Mouse (Mus musculus): ENCODE measurements around the gene Ftl1. TPM values are rescaled to one million over a fixed set of nuclear protein-coding genes. Genes with fewer than 3 reads are reported as not detected.

Gene Ftl1
- total and polyA plus RNA-seq, 3 experiments: 1,416 to 2,290 TPM; not detected in 1

DNA sequence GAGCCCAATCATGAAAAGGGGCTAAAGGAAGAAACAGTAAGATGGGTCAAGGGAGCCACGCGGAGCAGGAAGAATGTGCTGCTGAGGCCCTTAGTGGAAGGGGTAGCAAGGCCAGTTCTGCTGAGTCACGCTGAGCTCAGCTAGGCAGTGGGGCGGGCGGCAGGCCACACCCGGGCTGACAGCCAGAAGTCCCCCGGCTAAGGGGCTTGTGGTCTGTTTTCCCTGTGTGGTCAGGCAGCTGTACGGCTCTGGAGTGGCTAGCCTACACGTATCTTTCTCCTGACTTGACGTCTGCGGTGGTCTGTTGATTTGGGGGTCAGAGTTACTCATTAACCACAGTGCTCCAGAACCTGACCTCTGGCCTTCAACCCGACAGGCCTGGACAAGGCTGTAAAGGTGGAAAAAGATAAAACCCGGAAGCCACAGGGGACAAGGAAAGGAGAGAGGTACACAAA, 1.2 kb upstream of the Ftl1 start (continued):
- TF ChIP-seq TAL1 (IDR thresholded peaks at IDR 0.05; ENCODE audit: low read length) (no peak), UBTF (IDR thresholded peaks at IDR 0.05; ENCODE audit: borderline replicate concordance, insufficient read depth, low read depth, low read length) (no peak), MAFK (IDR thresholded peaks at IDR 0.05; ENCODE audit: borderline replicate concordance, low read depth, low read length) (peak; percentile 97), ELF1 (IDR thresholded peaks at IDR 0.05; ENCODE audit: low read depth, low read length) (peak; percentile 28; the same call in 1 of the 2 replicates), HCFC1 (IDR thresholded peaks at IDR 0.05; ENCODE audit: low read depth, low read length) (peak; percentile 37; the same call in 1 of the 2 replicates), GABPA (IDR thresholded peaks at IDR 0.05; ENCODE audit: low read depth, low read length) (peak; percentile 100), MAX (IDR thresholded peaks at IDR 0.05; ENCODE audit: low read length) (peak; percentile 61; the same call in 1 of the 2 replicates), MYC (IDR thresholded peaks at IDR 0.05; ENCODE audit: low read depth, low read length) (0 out of 2 replicates have a peak, but pooled peaks have one; percentile 55), SMC3 (IDR thresholded peaks at IDR 0.05; ENCODE audit: low read depth, low read length) (no peak), RAD21 (IDR thresholded peaks at IDR 0.05; ENCODE audit: low read depth, low read length) (no peak), GATA1 (IDR thresholded peaks at IDR 0.05; ENCODE audit: low read depth, low read length) (no peak)

DNA sequence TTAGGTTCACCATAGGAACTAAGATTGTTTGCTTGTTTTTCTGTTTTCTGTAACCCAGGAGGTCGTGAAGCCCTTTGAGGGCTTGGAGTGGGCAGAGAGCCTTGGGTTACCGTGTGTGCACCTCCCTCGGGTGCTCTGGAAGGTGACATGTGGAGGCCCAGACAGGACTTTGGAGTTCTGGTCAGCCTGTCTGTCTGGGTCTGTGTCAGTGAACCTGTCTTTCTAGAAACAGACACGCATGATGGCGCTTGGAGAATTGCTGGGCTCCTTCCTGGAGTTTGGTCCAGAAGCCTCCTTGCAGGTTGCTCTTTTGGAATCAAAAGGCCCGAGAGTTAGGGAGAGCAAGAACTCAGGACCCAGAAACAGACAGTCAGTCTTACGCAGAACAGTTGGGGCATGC, 693 bp upstream of the Ftl1 start:
- H3K9me3 ChIP-seq (replicated peaks; ENCODE audit: insufficient read depth, low read length): no peaks in the 10 kb centered on the region
- no peak for DNase-seq (ENCODE audit: low read depth, low spot score)
- peaks cover 29% of the 10 kb centered on the region for H3K79me2 ChIP-seq (ENCODE audit: control insufficient read depth, insufficient read depth, low read length, poor library complexity)
- no peaks in the 10 kb centered on the region for H3K27me3 ChIP-seq (ENCODE audit: control insufficient read depth in 1 of 2, insufficient read depth in 2 of 2, low read length in 2 of 2)
- peaks cover 7 to 26% of the 10 kb centered on the region in 2 experiments; a peak in 3 of 4 replicates for H3K4me1 ChIP-seq (ENCODE audit: control insufficient read depth in 1 of 2, insufficient read depth in 2 of 2, low read length in 2 of 2)
- H3K9ac ChIP-seq (ENCODE audit: control insufficient read depth, low read depth, low read length, poor library complexity, severe bottlenecking): peak overlapping the region; percentile 76
- peaks cover 7 to 22% of the 10 kb centered on the region in 2 experiments for H3K36me3 ChIP-seq (ENCODE audit: control insufficient read depth in 1 of 2, insufficient read depth in 2 of 2, low read length in 2 of 2)
- H3K4me3 ChIP-seq (ENCODE audit: control insufficient read depth in 1 of 2, insufficient read depth in 1 of 2, low read depth in 2 of 2, low read length in 2 of 2): peak overlapping the region; percentile 21 to 51
- TF ChIP-seq SIN3A (IDR thresholded peaks at IDR 0.05; ENCODE audit: low read length): no peak
- 0 out of 4 replicates have a peak, but pooled peaks of 1 of the 2 experiments have one; percentile 10 for TF ChIP-seq POLR2A (IDR thresholded peaks at IDR 0.05; ENCODE audit: control insufficient read depth in 1 of 2, insufficient read depth in 1 of 2, low read depth in 1 of 2, low read length in 2 of 2, poor library complexity in 1 of 2)
- H3K27ac ChIP-seq (ENCODE audit: control insufficient read depth, low read depth, low read length): peak overlapping the region; percentile 96

DNA sequence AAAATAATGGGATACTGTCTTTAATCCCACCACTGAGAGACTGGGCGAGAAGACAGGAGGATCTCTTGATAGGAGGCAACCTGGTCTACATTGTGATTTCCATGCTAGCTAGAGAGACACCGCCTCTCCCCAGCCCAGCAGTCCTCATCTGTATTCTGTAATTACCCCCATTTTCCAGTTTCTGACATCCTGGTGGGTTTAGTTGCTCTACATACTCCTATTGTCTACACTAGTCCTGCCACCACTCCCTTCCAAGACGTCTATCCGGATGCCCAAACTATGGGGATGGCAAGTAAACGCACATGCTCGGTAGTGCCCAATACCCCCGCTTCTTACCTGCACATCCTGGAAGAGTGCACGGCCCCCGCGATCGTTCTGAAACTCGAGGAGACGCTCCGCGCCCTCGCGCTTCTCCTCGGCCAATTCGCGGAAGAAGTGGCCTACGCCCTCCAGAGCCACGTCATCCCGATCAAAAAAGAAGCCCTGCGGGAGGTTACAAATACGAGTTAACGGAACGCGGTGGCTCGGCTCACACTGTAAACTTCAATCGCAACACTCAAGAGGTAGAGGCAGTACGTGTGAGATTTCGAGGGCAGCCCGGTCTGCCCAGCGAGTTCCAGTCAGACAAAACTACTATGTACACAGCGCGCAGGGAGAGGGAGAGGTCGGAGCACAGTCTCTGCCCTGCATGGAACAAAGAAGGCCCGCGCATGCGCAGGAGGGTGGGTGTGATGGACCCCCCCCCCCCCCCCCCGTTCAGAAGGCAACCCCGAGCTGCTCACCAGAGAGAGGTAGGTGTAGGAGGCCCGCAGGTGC, 728 bp downstream of the Ftl1 start:
- H3K9me3 ChIP-seq (replicated peaks; ENCODE audit: insufficient read depth, low read length): no peaks in the 10 kb centered on the region
- no peaks in the 10 kb centered on the region for H3K27me3 ChIP-seq (ENCODE audit: control insufficient read depth in 1 of 2, insufficient read depth in 2 of 2, low read length in 2 of 2)
- peak; percentile 84 for DNase-seq (ENCODE audit: low read depth, low spot score)
- H3K36me3 ChIP-seq (ENCODE audit: control insufficient read depth in 1 of 2, insufficient read depth in 2 of 2, low read length in 2 of 2): peaks cover 7 to 22% of the 10 kb centered on the region in 2 experiments
- H3K27ac ChIP-seq (ENCODE audit: control insufficient read depth, low read depth, low read length): peak overlapping the region; percentile 88
- H3K79me2 ChIP-seq (ENCODE audit: control insufficient read depth, insufficient read depth, low read length, poor library complexity): peaks cover 24% of the 10 kb centered on the region
- peak overlapping the region; percentile 93 for H3K9ac ChIP-seq (ENCODE audit: control insufficient read depth, low read depth, low read length, poor library complexity, severe bottlenecking)
- peak overlapping the region; percentile 78 to 80 for H3K4me3 ChIP-seq (ENCODE audit: control insufficient read depth in 1 of 2, insufficient read depth in 1 of 2, low read depth in 2 of 2, low read length in 2 of 2)
- H3K4me1 ChIP-seq (ENCODE audit: control insufficient read depth in 1 of 2, insufficient read depth in 2 of 2, low read length in 2 of 2): peaks cover 7 to 22% of the 10 kb centered on the region in 2 experiments; a peak in 3 of 4 replicates
- TF ChIP-seq CHD1 (IDR thresholded peaks at IDR 0.05; ENCODE audit: low read depth, low read length): peak; percentile 49; the same call in 1 of the 2 replicates
- TF ChIP-seq ETS1 (IDR thresholded peaks at IDR 0.05; ENCODE audit: low read depth, low read length): no peak
- TF ChIP-seq POLR2AphosphoS5 (IDR thresholded peaks at IDR 0.05; ENCODE audit: borderline replicate concordance, low read depth, low read length): no peak
- TF ChIP-seq ZC3H11A (IDR thresholded peaks at IDR 0.05; ENCODE audit: low read depth, low read length): no peak
- no peak for TF ChIP-seq MAFK (IDR thresholded peaks at IDR 0.05; ENCODE audit: borderline replicate concordance, low read depth, low read length)
- TF ChIP-seq POLR2A (IDR thresholded peaks at IDR 0.05; ENCODE audit: control insufficient read depth in 1 of 2, insufficient read depth in 1 of 2, low read depth in 1 of 2, low read length in 2 of 2, poor library complexity in 1 of 2): no peak; a peak in 2 of 4 replicates
- no peak for TF ChIP-seq ELF1 (IDR thresholded peaks at IDR 0.05; ENCODE audit: low read depth, low read length)
- TF ChIP-seq MYB (IDR thresholded peaks at IDR 0.05; ENCODE audit: low read depth, low read length): no peak
- no peak for TF ChIP-seq E2F4 (IDR thresholded peaks at IDR 0.05; ENCODE audit: borderline replicate concordance, low read depth, low read length)
- no peak for TF ChIP-seq NELFE (IDR thresholded peaks at IDR 0.05; ENCODE audit: low read depth, low read length)
- TF ChIP-seq MXI1 (IDR thresholded peaks at IDR 0.05; ENCODE audit: low read depth, low read length): peak; percentile 52
- TF ChIP-seq JUND (IDR thresholded peaks at IDR 0.05; ENCODE audit: low read depth, low read length): no peak
- 0 out of 2 replicates have a peak, but pooled peaks have one; percentile 25 for TF ChIP-seq MAX (IDR thresholded peaks at IDR 0.05; ENCODE audit: low read length)
- TF ChIP-seq TCF12 (IDR thresholded peaks at IDR 0.05; ENCODE audit: low read depth, low read length): no peak
- TF ChIP-seq ZKSCAN1 (IDR thresholded peaks at IDR 0.05; ENCODE audit: low read depth, low read length): no peak
- no peak for TF ChIP-seq KAT2A (conservative IDR thresholded peaks at IDR 0.05; ENCODE audit: low read depth, low read length)
- TF ChIP-seq RAD21 (IDR thresholded peaks at IDR 0.05; ENCODE audit: low read depth, low read length): no peak
- no peak for TF ChIP-seq UBTF (IDR thresholded peaks at IDR 0.05; ENCODE audit: borderline replicate concordance, insufficient read depth, low read depth, low read length)
- no peak for TF ChIP-seq MAZ (IDR thresholded peaks at IDR 0.05; ENCODE audit: low read depth, low read length)
